Mouse (Mus musculus) testis, adult 2 months (tissue): ENCODE results near the gene Npnt. TPM values are rescaled to one million over a fixed set of nuclear protein-coding genes. Genes with fewer than 3 reads are reported as not detected.

Experiments
- H3K27ac ChIP-seq: fragments of 200-500 bp; 2 replicates; pipeline ENCODE4 v1.5.1; 2012; ENCODE audit warnings: low read depth, low read length; ENCODE audit not compliant: control insufficient read depth, insufficient read depth
- H3K27me3 ChIP-seq: fragments of 200-500 bp; 2 replicates; pipeline ENCODE4 v1.6.1; 2012; ENCODE audit warnings: mild to moderate bottlenecking, low read length, moderate library complexity; ENCODE audit not compliant: control insufficient read depth, insufficient read depth
- H3K36me3 ChIP-seq: fragments of 200-500 bp; 2 replicates; pipeline ENCODE4 v1.6.1; 2012; ENCODE audit warnings: mild to moderate bottlenecking, low read length; ENCODE audit not compliant: control insufficient read depth, insufficient read depth
- H3K4me1 ChIP-seq: fragments of 200-500 bp; 2 replicates; pipeline ENCODE4 v1.6.1; 2012; ENCODE audit warnings: low read length; ENCODE audit not compliant: control insufficient read depth, insufficient read depth
- H3K4me3 ChIP-seq: fragments of 200-500 bp; 2 replicates; pipeline ENCODE4 v1.5.1; 2012; ENCODE audit warnings: low read depth, mild to moderate bottlenecking, low read length, moderate library complexity, mixed read lengths; ENCODE audit not compliant: control insufficient read depth
- CTCF ChIP-seq: fragments of 200-500 bp; IDR thresholded peaks from 2 replicates; pipeline ENCODE4 v1.5.1; 2012; ENCODE audit warnings: low read depth, mild to moderate bottlenecking, inconsistent platforms, low read length, moderate library complexity; ENCODE audit not compliant: control insufficient read depth, insufficient read depth, insufficient replicate concordance
- POLR2A ChIP-seq: fragments of 200-500 bp; IDR thresholded peaks from 2 replicates; pipeline ENCODE4 v1.6.1; 2012; ENCODE audit warnings: low read depth, mild to moderate bottlenecking, inconsistent platforms, low read length, moderate library complexity; ENCODE audit not compliant: control insufficient read depth
- polyA plus RNA-seq: library from polyadenylated mRNA; depleted of rRNA; stranded (reverse); fragments of >200 nt; gene quantifications from 2 replicates; pipeline ENCODE4 v1.2.3, GENCODE M21; 2012

Gene Npnt
- polyA plus RNA-seq, 1 experiment = 1.7 TPM

DNA sequence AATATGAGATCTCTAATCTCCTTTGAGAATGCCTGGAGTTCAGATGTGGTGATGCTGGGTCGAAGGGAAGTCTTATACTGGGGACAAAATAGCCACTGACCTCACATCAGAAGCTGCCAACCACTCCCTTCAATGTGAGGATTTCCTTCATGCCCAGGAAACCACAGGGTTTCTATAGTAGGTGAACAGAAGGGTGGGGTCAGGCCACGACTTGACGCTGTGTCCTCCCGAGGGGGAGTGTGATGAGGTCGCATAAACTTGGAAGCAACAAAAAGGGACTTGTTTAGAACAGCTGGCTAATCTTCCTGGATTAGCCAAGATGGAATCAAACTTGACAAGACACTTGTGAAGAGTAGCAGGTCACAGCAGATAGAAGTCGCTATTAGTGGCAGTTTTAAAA, 76.8 kb downstream of the Npnt start:
- H3K4me1 ChIP-seq = no peaks in the 10 kb centered on the region
- no peak for TF ChIP-seq POLR2A
- no peak for TF ChIP-seq CTCF
- H3K27ac ChIP-seq = no peak overlapping the region
- no peaks in the 10 kb centered on the region for H3K36me3 ChIP-seq
- no peaks in the 10 kb centered on the region for H3K27me3 ChIP-seq
- no peak overlapping the region for H3K4me3 ChIP-seq

DNA sequence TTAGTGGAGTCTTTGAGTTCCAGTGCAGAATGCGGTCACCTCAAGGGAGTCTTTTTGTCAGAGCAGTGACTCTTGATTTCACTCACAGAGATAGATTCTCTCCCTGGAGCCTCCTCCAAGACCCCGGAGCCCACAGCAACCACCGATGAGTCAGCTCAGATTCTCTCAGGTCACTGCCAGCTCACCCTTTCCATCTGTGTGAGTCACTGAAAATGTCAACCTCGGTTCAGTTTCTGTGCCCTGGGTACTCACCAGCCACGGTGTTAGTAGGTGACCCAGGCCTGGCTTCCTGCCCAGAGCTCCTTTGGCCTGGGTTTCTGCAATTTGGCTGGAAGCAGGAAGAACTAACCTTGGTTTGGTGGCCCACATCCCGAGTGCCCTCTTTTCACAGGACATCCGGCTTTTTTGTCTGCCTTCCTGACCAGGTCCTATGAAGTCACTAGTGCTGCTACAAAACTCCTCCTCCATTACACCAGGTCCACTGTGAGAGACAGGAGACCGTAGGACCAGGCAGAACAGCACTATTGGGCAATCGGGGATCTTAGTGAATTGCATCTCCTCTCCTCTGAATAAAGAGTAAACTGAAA, 78.7 kb downstream of the Npnt start:
- H3K4me3 ChIP-seq = no peak overlapping the region
- H3K27me3 ChIP-seq = no peaks in the 10 kb centered on the region
- TF ChIP-seq CTCF (no peak), POLR2A (no peak)
- no peaks in the 10 kb centered on the region for H3K4me1 ChIP-seq
- no peak overlapping the region for H3K27ac ChIP-seq
- no peaks in the 10 kb centered on the region for H3K36me3 ChIP-seq

DNA sequence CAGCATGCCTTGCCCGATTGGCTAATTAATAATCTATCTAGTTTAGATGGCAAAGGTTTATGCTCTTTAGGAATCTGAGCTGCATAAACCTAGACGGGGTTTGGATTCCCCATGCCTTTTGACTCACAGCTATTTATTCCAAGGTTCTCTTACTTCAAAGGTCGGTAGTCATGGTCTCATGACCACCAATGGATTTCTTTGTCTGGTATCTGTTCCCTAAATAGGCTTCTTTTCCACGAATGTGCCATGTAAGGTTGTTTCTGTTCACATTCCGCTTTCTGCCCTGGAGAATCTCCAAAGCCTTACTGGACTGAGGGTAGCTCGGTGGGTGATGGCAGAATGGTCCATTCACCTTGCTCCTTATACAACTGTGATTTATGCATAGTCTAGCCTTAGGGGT, 80.0 kb downstream of the Npnt start:
- no peaks in the 10 kb centered on the region for H3K4me1 ChIP-seq
- no peak for TF ChIP-seq CTCF
- no peak for TF ChIP-seq POLR2A
- no peak overlapping the region for H3K4me3 ChIP-seq
- H3K36me3 ChIP-seq = no peaks in the 10 kb centered on the region
- H3K27me3 ChIP-seq = no peaks in the 10 kb centered on the region
- no peak overlapping the region for H3K27ac ChIP-seq

DNA sequence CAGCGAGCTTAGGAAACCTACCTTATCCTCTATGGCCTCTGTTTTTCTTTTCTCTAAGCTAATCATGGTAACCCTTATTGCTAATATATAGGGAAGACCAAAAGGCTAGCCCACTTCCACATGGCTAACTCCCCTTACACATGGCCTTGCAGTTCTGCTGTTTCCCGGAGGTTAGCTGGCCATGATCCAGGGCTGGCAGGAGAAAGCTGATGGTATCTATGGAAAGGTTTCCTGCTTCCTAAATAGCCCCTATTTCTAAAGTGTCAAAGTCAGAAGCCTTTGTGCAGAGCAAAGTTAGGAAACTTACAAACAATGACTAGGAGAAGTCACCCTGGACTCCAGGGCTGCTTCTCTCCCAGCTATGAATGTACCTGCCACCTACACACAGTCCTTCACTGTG, 81.3 kb downstream of the Npnt start:
- H3K27ac ChIP-seq = no peak overlapping the region
- H3K4me1 ChIP-seq = peaks cover 4% of the 10 kb centered on the region; the same call in 1 of the 2 replicates
- no peaks in the 10 kb centered on the region for H3K36me3 ChIP-seq
- TF ChIP-seq CTCF (no peak), POLR2A (no peak)
- no peak overlapping the region for H3K4me3 ChIP-seq
- H3K27me3 ChIP-seq = no peaks in the 10 kb centered on the region

DNA sequence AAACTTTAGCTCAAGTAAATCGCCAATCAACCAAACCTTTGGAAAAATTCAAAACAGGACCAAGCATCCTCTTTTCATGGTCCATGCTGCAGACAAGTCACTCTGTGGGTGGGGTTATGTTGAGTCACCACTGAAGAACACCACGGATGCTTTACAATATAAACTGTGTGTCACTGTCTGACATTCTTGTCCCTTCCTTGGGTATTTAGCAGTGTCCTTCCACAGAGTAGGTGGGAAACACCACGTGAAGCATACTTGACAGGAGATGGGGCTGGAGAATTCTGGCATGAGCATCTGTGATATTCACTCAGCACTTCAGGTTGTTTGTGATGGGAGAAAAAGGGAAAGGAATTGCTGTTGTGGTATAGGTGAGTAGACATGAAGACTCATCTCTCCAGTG, 83.1 kb downstream of the Npnt start:
- Histone ChIP-seq H3K4me3 (no peak overlapping the region), H3K27me3 (no peaks in the 10 kb centered on the region), H3K4me1 (peaks cover 4% of the 10 kb centered on the region; the same call in 1 of the 2 replicates), H3K27ac (no peak overlapping the region), H3K36me3 (no peaks in the 10 kb centered on the region)
- TF ChIP-seq CTCF (no peak), POLR2A (no peak)

DNA sequence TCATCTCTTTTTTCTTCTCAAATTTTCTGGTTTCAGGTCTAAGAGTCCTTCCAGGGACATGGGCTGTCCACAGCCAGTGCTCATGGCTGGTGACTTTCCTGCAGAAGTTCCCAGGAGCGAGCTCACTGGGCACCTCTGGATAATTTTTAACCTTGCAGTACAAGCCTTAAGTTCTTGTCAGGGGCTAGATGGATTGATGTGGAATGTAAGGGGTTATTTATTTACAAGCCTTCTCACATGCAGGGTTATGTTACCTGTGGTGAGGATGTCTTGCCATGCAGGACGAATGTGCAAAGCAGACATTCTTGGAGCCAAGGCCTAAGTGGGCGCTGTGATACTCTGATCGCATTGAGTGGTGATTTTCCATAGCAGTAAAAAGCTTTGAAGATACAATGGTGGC, 84.5 kb downstream of the Npnt start:
- no peaks in the 10 kb centered on the region for H3K36me3 ChIP-seq
- H3K27me3 ChIP-seq = no peaks in the 10 kb centered on the region
- no peak for TF ChIP-seq CTCF
- TF ChIP-seq POLR2A = no peak
- H3K4me3 ChIP-seq = no peak overlapping the region
- peaks cover 4% of the 10 kb centered on the region; the same call in 1 of the 2 replicates for H3K4me1 ChIP-seq
- no peak overlapping the region for H3K27ac ChIP-seq

DNA sequence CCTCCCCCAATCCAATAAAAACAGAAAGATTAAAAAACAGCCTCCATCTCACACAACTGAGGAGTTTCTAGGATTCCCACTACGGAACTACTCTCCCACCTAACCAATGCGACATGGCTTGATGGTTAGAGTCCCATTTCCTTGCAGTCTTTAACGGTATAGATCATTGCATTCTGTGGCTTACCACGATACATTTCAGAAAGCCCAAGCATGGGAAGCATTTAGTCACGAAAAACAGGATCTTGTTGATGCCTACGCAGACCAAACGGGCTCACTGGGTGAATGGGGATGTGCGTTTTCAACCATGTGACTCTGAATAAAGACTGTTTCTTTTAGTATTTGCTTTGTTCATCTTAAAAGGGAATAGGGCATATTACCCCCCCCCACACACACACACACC, 85.1 kb downstream of the Npnt start:
- Histone ChIP-seq H3K36me3 (no peaks in the 10 kb centered on the region), H3K4me1 (peaks cover 4% of the 10 kb centered on the region; the same call in 1 of the 2 replicates), H3K27me3 (no peaks in the 10 kb centered on the region), H3K4me3 (no peak overlapping the region), H3K27ac (no peak overlapping the region)
- no peak for TF ChIP-seq POLR2A
- TF ChIP-seq CTCF = no peak

DNA sequence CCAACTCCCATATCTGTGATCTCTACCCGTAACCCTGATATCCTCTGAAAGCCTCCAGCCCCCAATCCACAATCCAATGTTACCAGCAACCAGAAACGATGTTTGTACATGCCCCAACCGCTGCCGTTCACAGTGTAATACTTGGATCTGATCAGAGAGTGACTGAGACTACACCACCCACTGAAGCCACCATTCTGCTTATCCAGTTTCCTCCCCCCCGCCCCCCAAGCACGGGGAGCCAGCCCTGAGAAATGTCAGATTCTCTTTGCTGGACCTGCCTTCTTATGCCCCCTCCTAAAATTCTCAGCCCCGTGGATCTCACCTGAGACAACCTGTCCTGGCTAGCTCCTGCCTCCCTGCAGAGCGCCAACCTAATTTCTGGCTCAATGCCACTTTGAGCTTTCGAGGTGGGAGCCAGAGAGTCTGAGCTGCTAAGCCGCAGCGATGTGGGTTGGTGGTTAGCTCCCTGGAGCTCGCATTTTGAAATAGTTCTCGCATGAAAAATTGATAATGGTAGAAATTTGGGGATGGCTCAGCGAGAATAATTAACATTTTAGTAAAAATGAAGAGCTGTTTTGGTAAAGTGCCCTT, 85.7 kb downstream of the Npnt start:
- Histone ChIP-seq H3K27me3 (no peaks in the 10 kb centered on the region), H3K36me3 (no peaks in the 10 kb centered on the region), H3K4me3 (no peak overlapping the region), H3K27ac (no peak overlapping the region), H3K4me1 (peaks cover 4% of the 10 kb centered on the region; the same call in 1 of the 2 replicates)
- TF ChIP-seq POLR2A (no peak), CTCF (no peak)
